Mouse (Mus musculus): ENCODE measurements around the gene Nbr1.

GRCm38 (mm10) chr11:101589444-101589843, 37.5 kb downstream of the Nbr1 start:
- TF ChIP-seq CTCF (IDR thresholded peaks at IDR 0.05; ENCODE audit: low read depth) (peak; percentile 65), EP300 (IDR thresholded peaks at IDR 0.05; ENCODE audit: low read depth) (no peak)

All from heart, postnatal 0 days (tissue).